Mouse (Mus musculus) hindbrain, embryonic 16.5 days (tissue): ENCODE results near the gene Igf2bp1. TPM values are rescaled to one million over a fixed set of nuclear protein-coding genes. Genes with fewer than 3 reads are reported as not detected.

ENCODE experiments used
- ATAC-seq: fragments of 200-750 bp; cut with Nextera tagmentation; 2 replicates; pipeline ENCODE4 v1.8.0; 2017; ENCODE audit warnings: moderate TSS enrichment, moderate library complexity
- H3K27ac ChIP-seq: fragments of 300-500 bp; sonication (generic); 2 replicates; pipeline ENCODE4 v1.5.1; 2014; ENCODE audit warnings: low read depth, mild to moderate bottlenecking, control low read depth, low read length, moderate library complexity
- H3K27me3 ChIP-seq: fragments of 300-500 bp; sonication (generic); replicated peaks from 2 replicates; pipeline ENCODE4 v1.6.1; 2014; ENCODE audit warnings: low read length; ENCODE audit not compliant: control insufficient read depth, insufficient read depth
- H3K36me3 ChIP-seq: fragments of 300-500 bp; sonication (generic); 2 replicates; pipeline ENCODE4 v1.6.1; 2014; ENCODE audit warnings: mild to moderate bottlenecking, low read length, moderate library complexity, mixed read lengths; ENCODE audit not compliant: control insufficient read depth, insufficient read depth
- H3K4me1 ChIP-seq: fragments of 300-500 bp; sonication (generic); 2 replicates; pipeline ENCODE4 v1.6.1; 2014; ENCODE audit warnings: low read depth, low read length; ENCODE audit not compliant: control insufficient read depth, insufficient read depth
- H3K4me2 ChIP-seq: fragments of 300-500 bp; sonication (generic); 2 replicates; pipeline ENCODE4 v1.6.1; 2014; ENCODE audit warnings: mild to moderate bottlenecking, low read length, control low read depth, moderate library complexity
- H3K4me3 ChIP-seq: fragments of 300-500 bp; sonication (generic); 2 replicates; pipeline ENCODE4 v1.5.1; 2014; ENCODE audit warnings: mild to moderate bottlenecking, low read length, control low read depth, moderate library complexity
- H3K9ac ChIP-seq: fragments of 300-500 bp; sonication (generic); 2 replicates; pipeline ENCODE4 v1.6.1; 2014; ENCODE audit warnings: low read depth, mild to moderate bottlenecking, control low read depth, low read length, moderate library complexity
- H3K9me3 ChIP-seq: fragments of 300-500 bp; sonication (generic); 2 replicates; pipeline ENCODE4 v1.6.1; 2014; ENCODE audit warnings: mild to moderate bottlenecking, low read length, moderate library complexity; ENCODE audit not compliant: control insufficient read depth
- WGBS: fragments of 180-500 bp; shearing (Covaris S2); extraction: QIAGEN DNeasy Blood & Tissue Kit; methylation state at CpG from one replicate; pipeline ENCODE4 v1.1.7; 2014; 5-methylcytosine and 5-hydroxymethylcytosine counted together
- polyA plus RNA-seq: library from polyadenylated mRNA; unstranded; fragments of >200 nt; fragmentation: Nextera tagmentation; extraction: Ambion mirVana; gene quantifications from 2 replicates; pipeline ENCODE4 v1.2.1, GENCODE M21; 2015

Gene Igf2bp1
- polyA plus RNA-seq, 1 experiment from 2014 or later = 6.1 TPM

- Histone ChIP-seq H3K4me1 (no peaks in the 10 kb centered on the region), H3K4me3 (no peak overlapping the region), H3K27me3 (no peaks in the 10 kb centered on the region), H3K4me2 (no peak overlapping the region), H3K9me3 (no peaks in the 10 kb centered on the region), H3K9ac (no peak overlapping the region), H3K27ac (no peak overlapping the region), H3K36me3 (no peaks in the 10 kb centered on the region)
- WGBS = 31% methylated on average over 1 of the region's 1 CpGs
- ATAC-seq = no peak
These were observed 23.3 kb downstream of the Igf2bp1 start for GRCm38 (mm10) chr11:95982475-95982874.

- H3K36me3 ChIP-seq = no peaks in the 10 kb centered on the region
- ATAC-seq = no peak
- H3K4me2 ChIP-seq = no peak overlapping the region
- no peak overlapping the region for H3K4me3 ChIP-seq
- H3K9ac ChIP-seq = no peak overlapping the region
- no peaks in the 10 kb centered on the region for H3K4me1 ChIP-seq
- H3K9me3 ChIP-seq = no peaks in the 10 kb centered on the region
- no peak overlapping the region for H3K27ac ChIP-seq
- 86% methylated on average over 12 of the region's 12 CpGs for WGBS
- no peaks in the 10 kb centered on the region for H3K27me3 ChIP-seq
These were observed 23.9 kb downstream of the Igf2bp1 start for GRCm38 (mm10) chr11:95981804-95982203.

GRCm38 (mm10) chr11:95980762-95981418 lies 24.9 kb downstream of the Igf2bp1 start:
- WGBS = 72% methylated on average over 8 of the region's 8 CpGs
- Histone ChIP-seq H3K27me3 (no peaks in the 10 kb centered on the region), H3K9ac (no peak overlapping the region), H3K4me3 (no peak overlapping the region), H3K27ac (no peak overlapping the region), H3K9me3 (no peaks in the 10 kb centered on the region), H3K4me1 (no peaks in the 10 kb centered on the region), H3K4me2 (no peak overlapping the region), H3K36me3 (no peaks in the 10 kb centered on the region)
- ATAC-seq = no peak

GRCm38 (mm10) chr11:95978487-95978886 lies 27.3 kb downstream of the Igf2bp1 start:
- no peaks in the 10 kb centered on the region for H3K4me1 ChIP-seq
- H3K4me2 ChIP-seq = no peak overlapping the region
- H3K9ac ChIP-seq = no peak overlapping the region
- no peaks in the 10 kb centered on the region for H3K27me3 ChIP-seq
- H3K36me3 ChIP-seq = no peaks in the 10 kb centered on the region
- WGBS = 90% methylated on average over 3 of the region's 3 CpGs
- H3K9me3 ChIP-seq = no peaks in the 10 kb centered on the region
- no peak for ATAC-seq
- no peak overlapping the region for H3K27ac ChIP-seq
- no peak overlapping the region for H3K4me3 ChIP-seq

- Histone ChIP-seq H3K9me3 (no peaks in the 10 kb centered on the region), H3K4me2 (no peak overlapping the region), H3K27me3 (no peaks in the 10 kb centered on the region), H3K4me3 (no peak overlapping the region), H3K4me1 (no peaks in the 10 kb centered on the region), H3K27ac (no peak overlapping the region), H3K36me3 (no peaks in the 10 kb centered on the region; the same call in 1 of the 2 replicates), H3K9ac (no peak overlapping the region)
- ATAC-seq = no peak
- WGBS = 100% methylated on average over 2 of the region's 2 CpGs
These were observed 29.4 kb downstream of the Igf2bp1 start for GRCm38 (mm10) chr11:95976290-95976689.

- H3K36me3 ChIP-seq = no peaks in the 10 kb centered on the region; the same call in 1 of the 2 replicates
- H3K9ac ChIP-seq = no peak overlapping the region
- H3K4me3 ChIP-seq = no peak overlapping the region
- ATAC-seq = no peak
- H3K27me3 ChIP-seq = no peaks in the 10 kb centered on the region
- H3K4me2 ChIP-seq = no peak overlapping the region
- H3K4me1 ChIP-seq = no peaks in the 10 kb centered on the region
- WGBS = 93% methylated on average over 5 of the region's 5 CpGs
- H3K9me3 ChIP-seq = no peaks in the 10 kb centered on the region
- H3K27ac ChIP-seq = no peak overlapping the region
These were observed 30.0 kb downstream of the Igf2bp1 start for GRCm38 (mm10) chr11:95975694-95976093.

- no peaks in the 10 kb centered on the region for H3K27me3 ChIP-seq
- no peaks in the 10 kb centered on the region for H3K4me1 ChIP-seq
- H3K4me3 ChIP-seq = no peak overlapping the region
- no peak overlapping the region for H3K4me2 ChIP-seq
- no peak overlapping the region for H3K9ac ChIP-seq
- no peak overlapping the region for H3K27ac ChIP-seq
- 85% methylated on average over 6 of the region's 6 CpGs for WGBS
- H3K36me3 ChIP-seq = peaks cover 11% of the 10 kb centered on the region
- ATAC-seq = no peak
- H3K9me3 ChIP-seq = no peaks in the 10 kb centered on the region
These were observed 32.6 kb downstream of the Igf2bp1 start for GRCm38 (mm10) chr11:95973187-95973586.

- ATAC-seq = no peak
- Histone ChIP-seq H3K4me1 (no peaks in the 10 kb centered on the region), H3K27me3 (no peaks in the 10 kb centered on the region), H3K27ac (no peak overlapping the region), H3K9ac (no peak overlapping the region), H3K4me2 (no peak overlapping the region), H3K4me3 (no peak overlapping the region), H3K9me3 (no peaks in the 10 kb centered on the region), H3K36me3 (peaks cover 8% of the 10 kb centered on the region; the same call in 1 of the 2 replicates)
- 80% methylated on average over 7 of the region's 7 CpGs for WGBS
These were observed 42.4 kb downstream of the Igf2bp1 start for GRCm38 (mm10) chr11:95963304-95963703.

GRCm38 (mm10) chr11:95959152-95959551 lies 46.6 kb downstream of the Igf2bp1 start:
- Histone ChIP-seq H3K27ac (no peak overlapping the region), H3K4me2 (no peak overlapping the region), H3K9me3 (no peaks in the 10 kb centered on the region), H3K36me3 (peaks cover 3% of the 10 kb centered on the region; the same call in 1 of the 2 replicates), H3K27me3 (no peaks in the 10 kb centered on the region), H3K4me3 (no peak overlapping the region), H3K4me1 (no peaks in the 10 kb centered on the region), H3K9ac (no peak overlapping the region)
- ATAC-seq = no peak
- whole genome bisulfite sequencing = 67% methylated on average over 6 of the region's 6 CpGs
